Comparison of ENCODE assay signal across 14 mouse cellular contexts in genomic region chr13:96971861-96972282, GRCm38 (mm10). TPM values are rescaled to one million over a fixed set of nuclear protein-coding genes. Genes with fewer than 3 reads are reported as not detected.
DNase-seq lines count a peak whose midpoint lies in the region; ATAC-seq and TF ChIP-seq lines count a peak whose summit lies in the region.
"Had no signal": no experiment of that assay in that cellular context is flagged by ENCODE, and none has a peak within 500 bp of the region (broad histone marks: within the 10 kb centered on the region; RNA-seq: fewer than 3 reads in every experiment).

No protein-coding gene starts in this region.

- 0 out of 2 replicates have a peak overlapping the region, but pooled peaks have one; percentile 8 for H3K4me3 ChIP-seq in heart, embryonic 13.5 days
- H3K4me3 ChIP-seq in MEL (ENCODE audit: control insufficient read depth in 1 of 2, insufficient read depth in 1 of 2, low read depth in 2 of 2, low read length in 2 of 2), result peak overlapping the region in 1 of 2 experiments; percentile 44; a peak in 2 of 4 replicates
- no peak overlapping the region for H3K4me3 ChIP-seq in embryonic facial prominence, embryonic 10.5 days
- H3K4me3 ChIP-seq: embryonic facial prominence, embryonic 12.5 days; lung, embryonic 15.5 days had no signal

- H3K9me3 ChIP-seq in heart, embryonic 13.5 days, result no peaks in the 10 kb centered on the region
- H3K9me3 ChIP-seq in MEL (replicated peaks; ENCODE audit: insufficient read depth, low read length), result no peaks in the 10 kb centered on the region
- H3K9me3 ChIP-seq in embryonic facial prominence, embryonic 10.5 days, result no peaks in the 10 kb centered on the region
- H3K9me3 ChIP-seq: embryonic facial prominence, embryonic 12.5 days; lung, embryonic 15.5 days had no signal

- no peak overlapping the region for H3K9ac ChIP-seq in heart, embryonic 13.5 days
- no peak overlapping the region for H3K9ac ChIP-seq in MEL (ENCODE audit: control insufficient read depth, low read depth, low read length, poor library complexity, severe bottlenecking)
- H3K9ac ChIP-seq: embryonic facial prominence, embryonic 12.5 days; forebrain, postnatal 0 days; lung, embryonic 15.5 days had no signal

- no peak for DNase-seq in heart, adult 9 months (ENCODE audit: low spot score in 2 of 2)
- peak; percentile 75 for DNase-seq in MEL (ENCODE audit: low read depth, low spot score)
- no peak for DNase-seq in embryonic facial prominence, embryonic 10.5 days (ENCODE audit: low spot score)
- DNase-seq in frontal cortex, postnatal 25 days (ENCODE audit: low spot score in 2 of 2), result no peak
- DNase-seq in kidney, postnatal 36 days, result no peak
- DNase-seq: adrenal gland, postnatal 25 days; cerebellum, adult 2 months; forebrain, postnatal 0 days had no signal

- peak overlapping the region; percentile 54 for H3K4me2 ChIP-seq in heart, embryonic 13.5 days
- H3K4me2 ChIP-seq: embryonic facial prominence, embryonic 12.5 days; lung, embryonic 15.5 days had no signal

- no peak; the same call in 1 of the 2 replicates for ATAC-seq in heart, embryonic 13.5 days (ENCODE audit: extremely low read depth, insufficient number of reproducible peaks, low FRiP score, low TSS enrichment)
- ATAC-seq in erythroid progenitor cell, adult 5-6 weeks (replicated peaks; ENCODE audit: low FRiP score, poor library complexity, severe bottlenecking), result 0 out of 2 replicates have a peak, but pooled peaks have one; percentile 65
- ATAC-seq in megakaryocyte-erythroid progenitor cell, adult 5-6 weeks (replicated peaks; ENCODE audit: low FRiP score, low TSS enrichment, poor library complexity, severe bottlenecking), result peak; percentile 77
- ATAC-seq: forebrain, postnatal 0 days had no signal

- no peak for TF ChIP-seq CTCF in MEL (IDR thresholded peaks at IDR 0.05 in 2 of 3, conservative IDR thresholded peaks at IDR 0.05 in 1 of 3; ENCODE audit: control insufficient read depth in 1 of 3, insufficient read depth in 1 of 3, low read depth in 2 of 3, low read length in 3 of 3, poor library complexity in 1 of 3, severe bottlenecking in 1 of 3)

- peaks cover 17% of the 10 kb centered on the region for H3K4me1 ChIP-seq in heart, embryonic 13.5 days
- peaks cover 0 to 15% of the 10 kb centered on the region in 2 experiments; a peak in 2 of 4 replicates for H3K4me1 ChIP-seq in MEL (ENCODE audit: control insufficient read depth in 1 of 2, insufficient read depth in 2 of 2, low read length in 2 of 2)
- H3K4me1 ChIP-seq in embryonic facial prominence, embryonic 10.5 days, result no peaks in the 10 kb centered on the region
- H3K4me1 ChIP-seq: embryonic facial prominence, embryonic 12.5 days; lung, embryonic 15.5 days had no signal

- H3K79me2 ChIP-seq in MEL (ENCODE audit: control insufficient read depth, insufficient read depth, low read length, poor library complexity), result no peaks in the 10 kb centered on the region

- H3K36me3 ChIP-seq in heart, embryonic 13.5 days, result no peaks in the 10 kb centered on the region
- H3K36me3 ChIP-seq in MEL (ENCODE audit: control insufficient read depth in 1 of 2, insufficient read depth in 2 of 2, low read length in 2 of 2), result peaks cover 0 to 9% of the 10 kb centered on the region in 2 experiments; a peak in 2 of 4 replicates
- H3K36me3 ChIP-seq in embryonic facial prominence, embryonic 10.5 days (replicated peaks), result no peaks in the 10 kb centered on the region
- H3K36me3 ChIP-seq: embryonic facial prominence, embryonic 12.5 days; lung, embryonic 15.5 days had no signal

- H3K27me3 ChIP-seq in heart, embryonic 13.5 days (replicated peaks), result no peaks in the 10 kb centered on the region
- H3K27me3 ChIP-seq in MEL (ENCODE audit: control insufficient read depth in 1 of 2, insufficient read depth in 2 of 2, low read length in 2 of 2), result no peaks in the 10 kb centered on the region
- no peaks in the 10 kb centered on the region for H3K27me3 ChIP-seq in embryonic facial prominence, embryonic 10.5 days (replicated peaks; ENCODE audit: low read depth, poor library complexity, severe bottlenecking)
- H3K27me3 ChIP-seq: embryonic facial prominence, embryonic 12.5 days; lung, embryonic 15.5 days had no signal

- 20% methylated on average over 9 of the region's 9 CpGs for WGBS in heart, embryonic 13.5 days
- 77% methylated on average over 9 of the region's 9 CpGs for WGBS in embryonic facial prominence, embryonic 10.5 days

- TF ChIP-seq POLR2A in MEL (IDR thresholded peaks at IDR 0.05; ENCODE audit: control insufficient read depth in 1 of 2, insufficient read depth in 1 of 2, low read depth in 1 of 2, low read length in 2 of 2, poor library complexity in 1 of 2), result no peak

- no peak for TF ChIP-seq RAD21 in MEL (IDR thresholded peaks at IDR 0.05; ENCODE audit: low read depth, low read length)

- H3K27ac ChIP-seq in heart, embryonic 13.5 days (replicated peaks), result no peak overlapping the region
- H3K27ac ChIP-seq in MEL (ENCODE audit: control insufficient read depth, low read depth, low read length), result peak overlapping the region; percentile 36; the same call in 1 of the 2 replicates
- no peak overlapping the region for H3K27ac ChIP-seq in embryonic facial prominence, embryonic 10.5 days (replicated peaks)
- H3K27ac ChIP-seq: embryonic facial prominence, embryonic 12.5 days; kidney, postnatal 0 days; lung, embryonic 15.5 days had no signal

- peak; percentile 63 to 76 for TF ChIP-seq EP300 in MEL (IDR thresholded peaks at IDR 0.05; ENCODE audit: low read depth in 1 of 2, low read length in 2 of 2)

TF ChIP-seq in MEL, 35 proteins besides CTCF, POLR2A, EP300 and RAD21:
- TF ChIP-seq MAFK (IDR thresholded peaks at IDR 0.05; ENCODE audit: borderline replicate concordance, low read depth, low read length) (no peak), JUND (IDR thresholded peaks at IDR 0.05; ENCODE audit: low read depth, low read length) (no peak), POLR2AphosphoS5 (IDR thresholded peaks at IDR 0.05; ENCODE audit: borderline replicate concordance, low read depth, low read length) (no peak), MEF2A (IDR thresholded peaks at IDR 0.05; ENCODE audit: extremely low read depth, insufficient replicate concordance, low read depth, low read length, poor library complexity, severe bottlenecking) (no peak), ELF1 (IDR thresholded peaks at IDR 0.05; ENCODE audit: low read depth, low read length) (no peak), SIN3A (IDR thresholded peaks at IDR 0.05; ENCODE audit: low read length) (0 out of 2 replicates have a peak, but pooled peaks have one; percentile 32), MAZ (IDR thresholded peaks at IDR 0.05; ENCODE audit: low read depth, low read length) (no peak), NRF1 (IDR thresholded peaks at IDR 0.05; ENCODE audit: insufficient read depth, low read depth, low read length, poor library complexity, severe bottlenecking) (no peak), MAX (IDR thresholded peaks at IDR 0.05; ENCODE audit: low read length) (peak; percentile 83), MYB (IDR thresholded peaks at IDR 0.05; ENCODE audit: low read depth, low read length) (no peak), HCFC1 (IDR thresholded peaks at IDR 0.05; ENCODE audit: low read depth, low read length) (no peak), MYC (IDR thresholded peaks at IDR 0.05; ENCODE audit: low read depth, low read length) (0 out of 2 replicates have a peak, but pooled peaks have one; percentile 24), E2F4 (IDR thresholded peaks at IDR 0.05; ENCODE audit: borderline replicate concordance, low read depth, low read length) (no peak), TCF12 (IDR thresholded peaks at IDR 0.05; ENCODE audit: low read depth, low read length) (peak; percentile 62; the same call in 1 of the 2 replicates), ETS1 (IDR thresholded peaks at IDR 0.05; ENCODE audit: low read depth, low read length) (no peak), ZNF384 (IDR thresholded peaks at IDR 0.05; ENCODE audit: low read depth, low read length) (no peak), MXI1 (IDR thresholded peaks at IDR 0.05; ENCODE audit: low read depth, low read length) (no peak), CHD2 (IDR thresholded peaks at IDR 0.05; ENCODE audit: low read length) (no peak), SMC3 (IDR thresholded peaks at IDR 0.05; ENCODE audit: low read depth, low read length) (no peak), GATA1 (IDR thresholded peaks at IDR 0.05; ENCODE audit: low read depth, low read length) (peak; percentile 76), TAL1 (IDR thresholded peaks at IDR 0.05; ENCODE audit: low read length) (peak; percentile 60), GABPA (IDR thresholded peaks at IDR 0.05; ENCODE audit: low read depth, low read length) (no peak), TBP (IDR thresholded peaks at IDR 0.05; ENCODE audit: low read depth, low read length) (no peak), NELFE (IDR thresholded peaks at IDR 0.05; ENCODE audit: low read depth, low read length) (no peak), KAT2A (conservative IDR thresholded peaks at IDR 0.05; ENCODE audit: low read depth, low read length) (no peak), RCOR1 (IDR thresholded peaks at IDR 0.05; ENCODE audit: low read depth, low read length) (peak; percentile 48; the same call in 1 of the 2 replicates), POLR2AphosphoS2 (IDR thresholded peaks at IDR 0.05; ENCODE audit: low read length) (no peak), USF1 (IDR thresholded peaks at IDR 0.05; ENCODE audit: low read depth, low read length) (peak; percentile 93), ZKSCAN1 (IDR thresholded peaks at IDR 0.05; ENCODE audit: low read depth, low read length) (no peak), BHLHE40 (IDR thresholded peaks at IDR 0.05; ENCODE audit: borderline replicate concordance, low read depth, low read length) (no peak), ZMIZ1 (IDR thresholded peaks at IDR 0.05; ENCODE audit: low read depth, low read length) (no peak), USF2 (IDR thresholded peaks at IDR 0.05; ENCODE audit: borderline replicate concordance in 1 of 2, insufficient read depth in 1 of 2, low read depth in 1 of 2, low read length in 2 of 2) (peak; percentile 23 to 58; a peak in 2 of 4 replicates)
TF ChIP-seq in MEL: peak in this region for 9.

RNA-seq across cellular contexts. Expression of gene Gcnt4, which starts 47.4 kb away (rescaled TPM):
- polyA plus RNA-seq in heart, embryonic 13.5 days (2015; fragmentation: Nextera tagmentation; extraction: Ambion mirVana), result 0.36 and 0.44 TPM in 2 replicates
- total RNA-seq in MEL (2012; rRNA removed), result not detected in 2 replicates
- polyA plus RNA-seq in MEL (2012; ENCODE audit: insufficient read depth in 1 of 2, insufficient read length in 2 of 2, low read depth in 1 of 2, low replicate concordance in 2 of 2, missing spikeins in 1 of 2), result not detected
- total RNA-seq in erythroid progenitor cell, adult 5-6 weeks (2015; ENCODE audit: low replicate concordance), result not detected in 2 replicates
- not detected in 2 replicates for total RNA-seq in erythroid progenitor cell, adult 5-6 weeks (2017; ENCODE audit: low replicate concordance)
- total RNA-seq in megakaryocyte-erythroid progenitor cell, adult 5-6 weeks (2014; fragmentation: Nextera tagmentation), result not detected in 2 replicates
- not detected in 2 replicates for total RNA-seq in megakaryocyte-erythroid progenitor cell, adult 5-6 weeks (2017)
- 0.20 and 0.28 TPM in 2 replicates for polyA plus RNA-seq in embryonic facial prominence, embryonic 10.5 days (2016; fragmentation: Nextera tagmentation; extraction: Ambion mirVana)
